Mouse (Mus musculus): ENCODE data around the gene Srebf2. TPM values are rescaled to one million over a fixed set of nuclear protein-coding genes. Genes with fewer than 3 reads are reported as not detected.

Gene Srebf2
- total and polyA plus RNA-seq, 3 experiments, result 22.4 to 45.3 (median 24.2) TPM

GRCm38 (mm10) chr15:82182311-82182710 lies 35.3 kb downstream of the Srebf2 start:
- intact Hi-C loops (cut with DNase I), result no loop called here
- no peak for DNase-seq
- Histone ChIP-seq H3K36me3 (ENCODE audit: control insufficient read depth, insufficient read depth, low read length) (no peaks in the 10 kb centered on the region), H3K79me2 (replicated peaks; ENCODE audit: control insufficient read depth, insufficient read depth, low read length) (no peaks in the 10 kb centered on the region), H3K27me3 (ENCODE audit: control insufficient read depth, insufficient read depth, low read length) (no peaks in the 10 kb centered on the region), H3K9ac (ENCODE audit: low read depth, low read length) (no peak overlapping the region), H3K4me1 (ENCODE audit: control insufficient read depth, insufficient read depth, low read length) (peaks cover 1% of the 10 kb centered on the region; the same call in 1 of the 2 replicates), H3K27ac (no peak overlapping the region), H3K4me3 (no peak overlapping the region)
- 94% methylated on average over 4 of the region's 4 CpGs for WGBS
- no peak for TF ChIP-seq POLR2A (IDR thresholded peaks at IDR 0.05; ENCODE audit: insufficient read depth, low read depth, low read length)
- peak; percentile 30 for TF ChIP-seq CTCF (IDR thresholded peaks at IDR 0.05)
- TF ChIP-seq EP300 (IDR thresholded peaks at IDR 0.05; ENCODE audit: insufficient read depth, low read depth, low read length), result no peak

- no peak for TF ChIP-seq CTCF (IDR thresholded peaks at IDR 0.05)
- no peak for TF ChIP-seq EP300 (IDR thresholded peaks at IDR 0.05; ENCODE audit: insufficient read depth, low read depth, low read length)
- no peak for TF ChIP-seq POLR2A (IDR thresholded peaks at IDR 0.05; ENCODE audit: insufficient read depth, low read depth, low read length)
- Histone ChIP-seq H3K27ac (no peak overlapping the region), H3K36me3 (ENCODE audit: control insufficient read depth, insufficient read depth, low read length) (no peaks in the 10 kb centered on the region), H3K79me2 (replicated peaks; ENCODE audit: control insufficient read depth, insufficient read depth, low read length) (no peaks in the 10 kb centered on the region), H3K9ac (ENCODE audit: low read depth, low read length) (no peak overlapping the region), H3K4me3 (no peak overlapping the region), H3K4me1 (ENCODE audit: control insufficient read depth, insufficient read depth, low read length) (peaks cover 1% of the 10 kb centered on the region; the same call in 1 of the 2 replicates), H3K27me3 (ENCODE audit: control insufficient read depth, insufficient read depth, low read length) (no peaks in the 10 kb centered on the region)
- no peak for DNase-seq
- intact Hi-C loops (cut with DNase I), result no loop called here
- 89% methylated on average over 10 of the region's 10 CpGs for WGBS
Observed at GRCm38 (mm10) chr15:82183596-82183995, 36.6 kb downstream of the Srebf2 start.

DNA sequence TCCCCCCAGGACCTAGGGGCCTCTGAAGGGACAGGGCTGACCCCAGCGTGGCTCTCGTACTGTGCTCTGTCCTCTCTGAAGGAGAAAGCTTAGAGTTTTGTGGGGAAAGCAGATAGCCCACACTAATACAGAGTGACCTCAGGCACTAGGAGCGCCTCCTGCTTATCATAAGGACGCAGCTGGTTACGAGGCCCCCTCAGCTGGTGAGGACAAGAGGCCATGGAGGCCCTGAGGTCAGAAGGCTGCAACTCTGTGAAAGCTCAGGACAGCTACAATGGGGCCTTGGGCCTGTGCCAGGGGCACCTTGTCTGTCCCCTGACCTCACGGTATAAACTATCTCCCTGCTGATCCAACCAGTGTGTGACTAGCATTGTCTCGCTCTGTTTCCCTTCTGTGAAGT lies 37.2 kb downstream of the Srebf2 start:
- Histone ChIP-seq H3K9ac (ENCODE audit: low read depth, low read length) (no peak overlapping the region), H3K4me3 (no peak overlapping the region), H3K36me3 (ENCODE audit: control insufficient read depth, insufficient read depth, low read length) (no peaks in the 10 kb centered on the region), H3K79me2 (replicated peaks; ENCODE audit: control insufficient read depth, insufficient read depth, low read length) (no peaks in the 10 kb centered on the region), H3K4me1 (ENCODE audit: control insufficient read depth, insufficient read depth, low read length) (peaks cover 1% of the 10 kb centered on the region; the same call in 1 of the 2 replicates), H3K27ac (no peak overlapping the region), H3K27me3 (ENCODE audit: control insufficient read depth, insufficient read depth, low read length) (no peaks in the 10 kb centered on the region)
- 80% methylated on average over 7 of the region's 7 CpGs for WGBS
- no peak for TF ChIP-seq EP300 (IDR thresholded peaks at IDR 0.05; ENCODE audit: insufficient read depth, low read depth, low read length)
- no peak for TF ChIP-seq POLR2A (IDR thresholded peaks at IDR 0.05; ENCODE audit: insufficient read depth, low read depth, low read length)
- TF ChIP-seq CTCF (IDR thresholded peaks at IDR 0.05), result no peak
- no peak for DNase-seq
- intact Hi-C loops (cut with DNase I), result no loop called here

DNA sequence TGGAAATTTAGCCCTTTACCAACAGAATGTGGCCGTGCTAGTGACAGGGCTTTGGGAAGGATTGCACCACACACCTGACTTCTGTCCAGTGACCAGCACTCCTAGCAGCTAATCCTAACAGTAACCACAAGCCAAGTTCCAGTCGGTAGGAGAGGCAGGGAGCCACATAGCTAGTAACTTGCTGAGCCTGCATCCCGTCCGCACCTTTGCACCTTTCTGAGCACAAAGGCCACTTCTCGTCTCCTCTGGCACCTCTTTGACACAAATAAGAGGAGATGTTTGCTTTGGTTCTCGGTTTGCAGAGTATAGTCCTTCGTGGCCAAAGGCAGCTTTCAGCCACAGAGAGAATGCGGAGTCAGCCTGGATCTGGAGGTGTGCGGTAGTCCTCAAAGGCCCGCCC lies 37.7 kb downstream of the Srebf2 start:
- no peak for DNase-seq
- WGBS, result 94% methylated on average over 10 of the region's 10 CpGs
- Histone ChIP-seq H3K36me3 (ENCODE audit: control insufficient read depth, insufficient read depth, low read length) (no peaks in the 10 kb centered on the region), H3K9ac (ENCODE audit: low read depth, low read length) (no peak overlapping the region), H3K79me2 (replicated peaks; ENCODE audit: control insufficient read depth, insufficient read depth, low read length) (no peaks in the 10 kb centered on the region), H3K4me1 (ENCODE audit: control insufficient read depth, insufficient read depth, low read length) (peaks cover 1% of the 10 kb centered on the region; the same call in 1 of the 2 replicates), H3K27ac (no peak overlapping the region), H3K4me3 (no peak overlapping the region), H3K27me3 (ENCODE audit: control insufficient read depth, insufficient read depth, low read length) (no peaks in the 10 kb centered on the region)
- no peak for TF ChIP-seq CTCF (IDR thresholded peaks at IDR 0.05)
- no peak for TF ChIP-seq POLR2A (IDR thresholded peaks at IDR 0.05; ENCODE audit: insufficient read depth, low read depth, low read length)
- intact Hi-C loops (cut with DNase I), result no loop called here

- Histone ChIP-seq H3K27ac (no peak overlapping the region), H3K4me3 (no peak overlapping the region), H3K4me1 (ENCODE audit: control insufficient read depth, insufficient read depth, low read length) (peaks cover 1% of the 10 kb centered on the region; the same call in 1 of the 2 replicates), H3K36me3 (ENCODE audit: control insufficient read depth, insufficient read depth, low read length) (no peaks in the 10 kb centered on the region), H3K79me2 (replicated peaks; ENCODE audit: control insufficient read depth, insufficient read depth, low read length) (no peaks in the 10 kb centered on the region), H3K27me3 (ENCODE audit: control insufficient read depth, insufficient read depth, low read length) (no peaks in the 10 kb centered on the region), H3K9ac (ENCODE audit: low read depth, low read length) (no peak overlapping the region)
- 91% methylated on average over 14 of the region's 14 CpGs for WGBS
- no peak for DNase-seq
- TF ChIP-seq CTCF (IDR thresholded peaks at IDR 0.05), result no peak
- no peak for TF ChIP-seq EP300 (IDR thresholded peaks at IDR 0.05; ENCODE audit: insufficient read depth, low read depth, low read length)
- TF ChIP-seq POLR2A (IDR thresholded peaks at IDR 0.05; ENCODE audit: insufficient read depth, low read depth, low read length), result no peak
- intact Hi-C loops (cut with DNase I), result no loop called here
Observed at GRCm38 (mm10) chr15:82185062-82185783, 38.2 kb downstream of the Srebf2 start.

DNA sequence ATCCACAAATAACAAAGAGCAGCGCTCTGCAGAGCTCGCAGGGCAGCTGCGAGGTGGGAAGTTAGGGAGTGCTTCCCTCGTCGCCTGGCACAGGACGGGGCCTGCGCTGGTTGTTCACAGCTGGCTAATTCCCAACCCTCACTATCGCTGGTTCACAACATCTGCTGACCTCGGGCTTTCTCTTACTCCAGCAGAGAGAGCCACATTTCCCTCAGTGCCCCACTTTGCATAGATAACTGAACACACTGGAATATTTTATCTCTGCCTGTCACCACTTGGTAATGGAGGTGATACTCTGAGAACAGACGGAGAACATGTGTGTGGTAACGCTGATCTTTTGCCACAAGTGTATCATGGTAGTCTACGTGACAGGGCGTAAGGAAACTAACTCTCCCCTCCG lies 39.1 kb downstream of the Srebf2 start:
- Histone ChIP-seq H3K9ac (ENCODE audit: low read depth, low read length) (no peak overlapping the region), H3K4me1 (ENCODE audit: control insufficient read depth, insufficient read depth, low read length) (peaks cover 1% of the 10 kb centered on the region; the same call in 1 of the 2 replicates), H3K27me3 (ENCODE audit: control insufficient read depth, insufficient read depth, low read length) (no peaks in the 10 kb centered on the region), H3K27ac (no peak overlapping the region), H3K36me3 (ENCODE audit: control insufficient read depth, insufficient read depth, low read length) (no peaks in the 10 kb centered on the region), H3K4me3 (no peak overlapping the region), H3K79me2 (replicated peaks; ENCODE audit: control insufficient read depth, insufficient read depth, low read length) (no peaks in the 10 kb centered on the region)
- no peak for TF ChIP-seq CTCF (IDR thresholded peaks at IDR 0.05)
- no peak for TF ChIP-seq EP300 (IDR thresholded peaks at IDR 0.05; ENCODE audit: insufficient read depth, low read depth, low read length)
- TF ChIP-seq POLR2A (IDR thresholded peaks at IDR 0.05; ENCODE audit: insufficient read depth, low read depth, low read length), result no peak
- DNase-seq, result peak in 1 of 2 experiments; percentile 41
- 44% methylated on average over 14 of the region's 14 CpGs for WGBS
- intact Hi-C loops (cut with DNase I), result no loop called here
